Mouse (Mus musculus) WW6 (cell line): ENCODE results near the gene Lrp1.

ENCODE experiments used
- DNase-seq: peaks from one replicate; pipeline ENCODE4 v3.0.0-alpha.2; 2013; ENCODE audit warnings: low read depth, low spot score

Lrp1 gene

GRCm38 (mm10) chr10:127521611-127522080 is 99.3 kb downstream of the Lrp1 start:
- DNase-seq: no peak

DNA sequence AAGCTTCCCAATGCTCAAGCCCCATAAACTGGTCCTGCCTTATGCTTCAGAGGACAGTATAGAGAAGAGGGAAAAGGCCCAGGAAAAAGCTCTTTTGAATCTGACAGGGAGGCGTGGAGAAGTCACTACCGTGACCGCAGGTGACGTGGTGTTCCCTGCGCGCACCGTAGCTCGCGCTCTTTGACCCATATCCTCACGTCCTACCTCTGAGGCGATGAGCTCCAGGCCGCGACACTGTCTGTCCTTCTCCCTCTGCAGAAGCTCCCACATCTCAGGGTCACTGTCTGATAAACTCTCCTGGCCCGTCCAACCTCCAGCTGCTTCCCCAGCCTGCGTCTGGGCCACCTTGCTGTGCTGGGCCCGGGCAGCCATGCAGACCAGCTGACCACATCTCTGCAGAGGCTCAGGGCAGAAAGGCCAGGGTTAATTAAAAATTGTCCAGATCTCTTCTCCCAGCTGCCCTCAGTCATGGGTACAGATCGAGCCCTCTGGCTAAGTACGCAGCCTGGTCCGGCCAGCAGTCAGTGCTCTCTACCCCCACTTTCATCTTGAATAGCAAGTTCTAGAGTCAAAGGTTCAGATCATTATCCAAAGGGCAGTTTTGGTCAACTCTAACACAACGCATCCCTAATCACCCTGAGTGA is 100.1 kb downstream of the Lrp1 start:
- DNase-seq: no peak

DNA sequence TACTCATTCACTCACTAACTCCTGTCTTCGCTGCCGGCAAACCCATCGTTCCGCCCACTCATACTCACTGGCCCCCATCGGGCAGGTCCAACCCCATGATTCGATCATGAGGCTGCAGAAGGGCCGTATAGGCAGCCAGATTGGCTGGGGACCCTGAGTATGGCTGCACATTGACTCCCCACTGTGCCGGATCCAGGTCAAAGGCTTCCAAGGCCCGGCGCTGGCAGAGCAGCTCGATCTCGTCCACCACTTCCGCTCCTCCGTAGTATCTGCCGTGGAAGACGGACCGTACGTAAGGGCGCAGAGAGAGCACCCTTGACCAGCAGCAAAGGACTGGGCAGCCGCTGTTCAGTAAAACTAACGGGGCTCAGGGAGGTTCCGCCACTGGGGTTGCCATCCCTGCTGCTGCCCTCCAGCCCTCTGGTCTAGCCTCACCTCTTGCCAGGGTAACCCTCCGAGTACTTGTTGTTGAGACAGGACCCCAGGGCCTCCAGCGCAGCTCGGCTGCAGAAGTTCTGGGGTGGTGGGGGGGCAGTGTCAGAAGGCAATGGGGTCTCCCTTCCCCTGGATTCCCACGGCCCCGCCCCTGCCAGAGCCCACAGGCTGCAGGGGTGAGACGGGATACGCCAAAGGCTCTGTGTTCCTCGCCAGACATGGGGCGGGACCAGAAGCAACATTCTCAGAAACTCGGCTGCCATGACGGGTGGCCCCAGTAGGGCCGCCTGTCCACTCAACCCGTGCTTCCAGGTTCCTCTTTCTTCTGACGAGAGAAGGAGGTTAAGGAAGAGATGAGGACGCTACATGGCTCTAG is 100.8 kb downstream of the Lrp1 start:
- DNase-seq: no peak

- no peak for DNase-seq
These were observed 101.8 kb downstream of the Lrp1 start for GRCm38 (mm10) chr10:127519041-127519701.

DNA sequence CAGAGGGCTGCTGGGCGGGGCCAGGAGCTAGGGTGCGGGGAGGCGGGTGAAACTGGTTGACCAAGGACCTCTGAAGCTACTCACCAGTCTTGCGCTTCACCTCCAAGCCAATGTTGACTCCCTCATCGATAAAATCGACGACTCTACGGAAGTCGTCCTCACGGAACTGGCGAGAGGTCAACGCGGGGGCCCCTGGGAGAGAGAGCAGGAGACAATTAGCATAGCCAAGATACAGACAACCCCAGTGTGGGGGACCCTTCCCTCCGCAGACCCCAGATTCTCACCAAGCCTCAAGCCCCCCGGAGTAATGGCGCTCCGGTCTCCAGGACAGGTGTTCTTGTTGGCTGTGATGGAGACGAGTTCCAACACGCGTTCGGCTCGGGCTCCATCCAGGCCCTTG is 103.0 kb downstream of the Lrp1 start:
- no peak for DNase-seq

- DNase-seq: no peak
These were observed 104.2 kb downstream of the Lrp1 start for GRCm38 (mm10) chr10:127516576-127517260.

DNA sequence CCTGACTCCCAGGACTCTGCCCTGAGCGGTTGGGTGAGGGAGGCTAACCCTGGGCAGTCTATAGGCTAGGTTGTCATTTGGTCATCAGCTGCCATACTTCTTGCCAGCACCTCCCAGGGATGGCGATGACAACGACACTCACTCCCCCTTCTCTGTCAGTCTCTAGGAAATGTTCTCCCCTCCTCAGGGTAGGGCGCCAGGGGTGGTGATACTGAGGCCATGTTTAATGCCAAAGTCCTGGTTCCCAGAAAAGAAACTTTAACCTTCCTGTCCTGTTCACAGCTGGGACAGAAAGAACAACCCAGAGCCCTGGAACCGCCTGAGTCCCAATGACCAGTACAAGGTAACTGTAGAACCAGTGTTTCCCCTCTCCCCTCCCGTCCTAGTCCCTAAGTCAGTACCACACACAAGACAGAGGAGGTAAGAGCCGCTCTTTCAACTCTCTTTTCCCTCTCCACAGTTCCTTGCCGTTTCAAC is 104.9 kb downstream of the Lrp1 start:
- DNase-seq: no peak

DNA sequence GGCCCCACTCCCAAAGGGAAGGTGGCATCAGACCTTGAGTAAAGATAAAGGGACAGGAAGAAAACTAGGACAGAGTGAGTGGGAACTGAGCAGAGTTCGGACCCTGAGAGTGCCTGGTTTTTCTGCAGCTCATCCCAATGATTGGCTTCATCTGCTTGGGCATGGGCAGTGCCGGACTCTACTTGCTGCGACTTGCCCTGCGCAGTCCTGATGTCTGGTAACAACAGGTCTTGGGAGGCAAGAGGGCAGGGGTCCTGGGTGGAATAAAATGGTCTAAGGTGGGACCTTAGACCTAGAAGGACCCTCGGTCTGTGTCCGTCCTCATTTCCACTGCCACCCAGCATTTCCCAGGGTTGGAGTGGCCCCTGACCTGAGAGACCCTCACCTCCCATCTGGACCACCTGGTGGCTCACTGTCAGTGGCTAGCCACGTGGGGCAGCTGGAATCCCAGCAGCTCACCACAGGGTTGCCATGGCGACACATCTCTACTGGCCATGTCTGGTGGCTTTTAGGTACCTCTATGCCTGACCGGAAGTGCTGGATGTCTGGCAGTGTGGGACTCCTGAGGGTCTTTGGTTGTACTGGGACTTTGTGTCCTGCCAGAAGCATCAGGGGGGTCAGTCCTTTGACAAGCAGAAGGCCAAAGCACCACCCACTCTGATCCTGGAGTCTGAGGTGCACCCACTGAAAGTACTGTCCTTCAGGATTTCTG is 105.5 kb downstream of the Lrp1 start:
- DNase-seq: no peak

- no peak for DNase-seq
These were observed 106.2 kb downstream of the Lrp1 start, which contains the start of gene Ndufa4l2 for GRCm38 (mm10) chr10:127514764-127515163. Gene Ndufa4l2, plus strand, starts transcription at chr10:127514967.

- no peak for DNase-seq
These were observed 106.7 kb downstream of the Lrp1 start for GRCm38 (mm10) chr10:127514111-127514698.

DNA sequence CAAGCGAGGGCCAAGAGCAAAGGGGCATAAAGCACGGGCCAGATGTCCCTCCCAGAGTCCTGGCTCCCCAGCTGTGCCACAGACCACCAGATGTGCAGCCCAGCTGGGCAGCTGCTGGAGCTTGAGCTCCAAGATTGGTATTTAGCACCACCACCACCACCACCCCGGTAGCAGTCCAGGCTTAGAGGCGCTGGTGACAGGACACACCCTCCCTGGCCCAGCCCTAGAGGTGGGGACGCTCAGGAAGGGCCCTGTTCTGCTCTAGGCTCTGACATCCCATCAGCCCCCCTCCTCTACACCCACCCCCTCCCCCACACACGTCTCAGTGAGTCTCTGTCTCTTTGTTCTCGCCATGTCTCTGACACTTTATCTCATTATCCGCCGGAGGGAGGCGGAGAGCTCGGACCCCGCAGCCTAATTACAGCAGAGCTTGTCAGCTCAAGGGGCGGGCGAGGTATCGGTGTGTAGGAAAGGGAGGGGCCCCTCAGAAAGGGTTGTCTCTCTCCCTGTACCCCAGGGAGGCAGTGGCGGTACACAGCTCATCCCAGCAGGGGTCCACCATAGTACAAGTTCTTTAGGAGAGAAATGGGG is 107.4 kb downstream of the Lrp1 start:
- no peak for DNase-seq

DNA sequence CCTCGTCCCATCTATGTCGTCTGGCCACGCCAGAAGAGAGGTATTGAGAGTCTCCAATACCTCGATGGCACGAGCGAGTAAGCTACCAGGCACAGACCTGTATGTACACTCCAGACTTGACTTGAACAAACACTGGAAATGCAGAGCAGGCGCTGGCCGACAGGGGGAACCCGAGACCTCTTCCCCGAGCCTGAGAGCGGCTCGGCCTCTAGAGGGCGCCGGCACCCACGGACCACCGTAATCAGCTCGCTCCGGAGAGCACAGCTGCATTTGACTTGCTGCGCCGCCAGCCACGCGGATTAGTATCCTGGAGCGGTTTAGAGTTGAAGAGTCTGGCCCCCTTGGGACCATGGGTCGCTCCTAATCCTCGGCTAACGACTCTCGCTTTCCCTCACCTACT is 108.1 kb downstream of the Lrp1 start:
- DNase-seq: peak; percentile 75

DNA sequence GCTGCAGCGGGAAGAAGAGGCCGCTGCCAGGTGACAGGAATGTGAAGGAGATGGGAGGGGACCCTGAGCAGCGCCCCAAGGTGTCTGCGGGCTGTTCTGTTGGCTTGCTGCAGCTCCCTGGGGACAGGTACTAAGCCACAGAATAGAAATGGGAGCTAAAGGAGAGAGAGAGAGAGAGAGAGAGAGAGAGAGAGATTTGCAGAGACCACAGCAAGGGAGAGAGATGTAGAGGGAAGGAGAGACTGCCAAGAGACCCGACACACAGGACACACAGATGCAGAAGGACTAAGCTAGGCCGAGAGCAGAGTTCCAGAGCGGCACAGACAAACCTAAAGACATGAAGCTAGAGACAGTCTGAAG is 108.7 kb downstream of the Lrp1 start:
- DNase-seq: no peak

GRCm38 (mm10) chr10:127511634-127512306 is 109.2 kb downstream of the Lrp1 start:
- DNase-seq: no peak

GRCm38 (mm10) chr10:127510895-127511617 is 109.9 kb downstream of the Lrp1 start:
- DNase-seq: no peak

GRCm38 (mm10) chr10:127509837-127510701 is 110.9 kb downstream of the Lrp1 start:
- no peak for DNase-seq

GRCm38 (mm10) chr10:127509051-127509836 is 111.7 kb downstream of the Lrp1 start:
- peak; percentile 89 for DNase-seq
